Mouse (Mus musculus) C2C12 (cell line): Measurements from ENCODE around the gene Larp7. TPM values are rescaled to one million over a fixed set of nuclear protein-coding genes. Genes with fewer than 3 reads are reported as not detected.

ENCODE experiments used
- H3K27me3 ChIP-seq: one replicate; pipeline ENCODE4 v1.6.1; 2011; ENCODE audit not compliant: control insufficient read depth, insufficient read depth, insufficient read length
- H3K36me3 ChIP-seq: one replicate; pipeline ENCODE4 v1.6.1; 2011; ENCODE audit not compliant: control insufficient read depth, insufficient read depth
- H3K4me3 ChIP-seq: one replicate; pipeline ENCODE4 v1.5.1; 2011; ENCODE audit warnings: mild to moderate bottlenecking, control low read depth; ENCODE audit not compliant: poor library complexity, insufficient read depth, severe bottlenecking
- H3K79me2 ChIP-seq: one replicate; pipeline ENCODE4 v1.6.1; 2011; ENCODE audit not compliant: control insufficient read depth, insufficient read depth
- H3K79me3 ChIP-seq: one replicate; pipeline ENCODE4 v1.6.1; 2011; ENCODE audit warnings: low read depth, control low read depth
- H3ac ChIP-seq: one replicate; pipeline ENCODE3; 2011; ENCODE audit warnings: low read depth; ENCODE audit not compliant: control insufficient read depth, insufficient read length
- CEBPB ChIP-seq: IDR thresholded peaks from one replicate; pipeline ENCODE4 v1.6.1; 2011; ENCODE audit warnings: low read depth, mild to moderate bottlenecking, control low read depth, moderate library complexity
- CTCF ChIP-seq: IDR thresholded peaks from one replicate; pipeline ENCODE4 v1.5.1; 2011; ENCODE audit not compliant: control insufficient read depth, insufficient read depth, insufficient read length
- FOSL1 ChIP-seq: IDR thresholded peaks from one replicate; pipeline ENCODE4 v1.8.0; 2011; ENCODE audit warnings: mild to moderate bottlenecking, low read length; ENCODE audit not compliant: poor library complexity, insufficient read depth, severe bottlenecking
- MAX ChIP-seq: IDR thresholded peaks from one replicate; pipeline ENCODE4 v1.6.1; 2011; ENCODE audit warnings: mild to moderate bottlenecking, control low read depth
- MYOD1 ChIP-seq: IDR thresholded peaks from one replicate; pipeline ENCODE4 v1.6.1; 2011; ENCODE audit warnings: low read depth; ENCODE audit not compliant: control insufficient read depth, insufficient read length
- MYOG ChIP-seq: IDR thresholded peaks from one replicate; pipeline ENCODE4 v1.6.1; 2011; ENCODE audit not compliant: control insufficient read depth, insufficient read length; ENCODE audit errors: extremely low read depth
- USF1 ChIP-seq: IDR thresholded peaks from one replicate; pipeline ENCODE4 v1.6.1; 2011; ENCODE audit warnings: low read depth, mild to moderate bottlenecking, control low read depth, moderate library complexity
- polyA plus RNA-seq: library from polyadenylated mRNA; unstranded; fragments of >200 nt; fragmentation: generic; extraction: Trizol; gene quantifications from one replicate; pipeline ENCODE4 v1.2.1, GENCODE M21; 2012; ENCODE audit warnings: missing spikeins

Larp7 gene
- polyA plus RNA-seq, 1 experiment: 17.4 TPM

- H3K4me3 ChIP-seq: peak overlapping the region; percentile 93
- H3ac ChIP-seq: no peak overlapping the region
- peaks cover 32% of the 10 kb centered on the region for H3K36me3 ChIP-seq
- peaks cover 44% of the 10 kb centered on the region for H3K79me2 ChIP-seq
- peaks cover 24% of the 10 kb centered on the region for H3K79me3 ChIP-seq
- TF ChIP-seq MYOG (no peak), CEBPB (no peak), USF1 (no peak), CTCF (no peak), FOSL1 (no peak), MYOD1 (no peak)
- H3K27me3 ChIP-seq: no peaks in the 10 kb centered on the region
These were observed 1.6 kb upstream of the Larp7 start for GRCm38 (mm10) chr3:127554723-127555122.

- peaks cover 23% of the 10 kb centered on the region for H3K36me3 ChIP-seq
- no peaks in the 10 kb centered on the region for H3K27me3 ChIP-seq
- H3K79me3 ChIP-seq: peaks cover 24% of the 10 kb centered on the region
- peak overlapping the region; percentile 96 for H3ac ChIP-seq
- TF ChIP-seq MAX: no peak
- H3K4me3 ChIP-seq: peak overlapping the region; percentile 93
- peaks cover 50% of the 10 kb centered on the region for H3K79me2 ChIP-seq
These were observed 533 bp upstream of the Larp7 start for GRCm38 (mm10) chr3:127553720-127554043.

GRCm38 (mm10) chr3:127552434-127552972 is 646 bp downstream of the Larp7 start:
- Histone ChIP-seq H3K36me3 (peaks cover 15% of the 10 kb centered on the region), H3ac (no peak overlapping the region), H3K4me3 (peak overlapping the region; percentile 93), H3K79me3 (peaks cover 24% of the 10 kb centered on the region), H3K79me2 (peaks cover 50% of the 10 kb centered on the region), H3K27me3 (no peaks in the 10 kb centered on the region)
- TF ChIP-seq MYOD1: no peak
- no peak for TF ChIP-seq USF1
- no peak for TF ChIP-seq MAX
- TF ChIP-seq MYOG: no peak
- TF ChIP-seq CTCF: no peak
- TF ChIP-seq FOSL1: no peak
- no peak for TF ChIP-seq CEBPB

- no peak for TF ChIP-seq CTCF
- no peak for TF ChIP-seq CEBPB
- no peak for TF ChIP-seq MYOG
- TF ChIP-seq MAX: no peak
- TF ChIP-seq FOSL1: no peak
- no peak for TF ChIP-seq MYOD1
- TF ChIP-seq USF1: no peak
- no peak overlapping the region for H3K4me3 ChIP-seq
These were observed 5.3 kb downstream of the Larp7 start for GRCm38 (mm10) chr3:127547882-127548281.

GRCm38 (mm10) chr3:127544610-127545121 is 8.5 kb downstream of the Larp7 start:
- no peaks in the 10 kb centered on the region for H3K79me3 ChIP-seq
- peaks cover 37% of the 10 kb centered on the region for H3K36me3 ChIP-seq
- H3K27me3 ChIP-seq: no peaks in the 10 kb centered on the region
- no peak for TF ChIP-seq FOSL1
- no peak for TF ChIP-seq MYOG
- TF ChIP-seq USF1: no peak
- no peak for TF ChIP-seq CTCF
- TF ChIP-seq CEBPB: no peak
- no peak for TF ChIP-seq MYOD1
- no peak for TF ChIP-seq MAX
- H3K79me2 ChIP-seq: peaks cover 5% of the 10 kb centered on the region
- no peak overlapping the region for H3ac ChIP-seq
- H3K4me3 ChIP-seq: no peak overlapping the region

More at GRCm38 (mm10) chr3:127547882-127548281, 5.3 kb downstream of the Larp7 start:
- no peaks in the 10 kb centered on the region for H3K27me3 ChIP-seq
- H3K36me3 ChIP-seq: peaks cover 22% of the 10 kb centered on the region
- peaks cover 12% of the 10 kb centered on the region for H3K79me3 ChIP-seq
- peaks cover 29% of the 10 kb centered on the region for H3K79me2 ChIP-seq
- no peak overlapping the region for H3ac ChIP-seq

GRCm38 (mm10) chr3:127543976-127544375 is 9.2 kb downstream of the Larp7 start:
- Histone ChIP-seq H3K36me3 (peaks cover 37% of the 10 kb centered on the region), H3K4me3 (no peak overlapping the region), H3K79me2 (no peaks in the 10 kb centered on the region), H3K79me3 (no peaks in the 10 kb centered on the region), H3K27me3 (no peaks in the 10 kb centered on the region), H3ac (no peak overlapping the region)
- TF ChIP-seq MAX (no peak), FOSL1 (no peak), MYOD1 (no peak), USF1 (no peak), CTCF (no peak), MYOG (no peak), CEBPB (no peak)
